Mouse (Mus musculus): ENCODE results near the gene Cbln4. TPM values are rescaled to one million over a fixed set of nuclear protein-coding genes. Genes with fewer than 3 reads are reported as not detected.

The Cbln4 gene
- total and polyA plus RNA-seq, 3 experiments: not detected

DNA sequence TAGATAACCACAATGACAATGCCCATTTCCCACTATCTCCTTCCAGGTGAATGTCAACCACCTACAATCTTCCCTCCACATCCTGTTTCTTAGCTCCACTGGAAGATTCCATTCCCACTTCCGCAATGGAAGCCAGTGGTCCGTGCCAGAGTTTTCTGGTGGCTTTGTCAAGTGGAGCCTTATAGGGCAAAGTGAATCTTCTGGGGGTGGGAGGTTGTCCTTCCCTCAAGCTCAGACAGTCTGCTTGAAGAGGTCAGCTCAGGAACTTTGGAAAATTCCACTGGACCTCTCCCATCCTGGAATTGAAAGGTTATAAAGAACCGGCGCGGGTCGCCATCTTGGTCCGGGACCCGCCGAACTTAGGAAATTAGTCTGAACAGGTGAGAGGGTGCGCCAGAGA, 36.5 kb downstream of the Cbln4 start:
- TF ChIP-seq SIN3A (IDR thresholded peaks at IDR 0.05; ENCODE audit: low read length) (no peak), MAFK (IDR thresholded peaks at IDR 0.05; ENCODE audit: insufficient replicate concordance, low read length) (no peak)
- Histone ChIP-seq H3K27me3 (replicated peaks) (no peaks in the 10 kb centered on the region), H3K9me3 (replicated peaks; ENCODE audit: low read length) (peaks cover 43% of the 10 kb centered on the region), H3K36me3 (replicated peaks in 1 of 2; ENCODE audit: control insufficient read depth in 1 of 2, insufficient read depth in 1 of 2, low read length in 1 of 2) (no peaks in the 10 kb centered on the region), H3K4me2 (ENCODE audit: insufficient read depth, low read depth, poor library complexity, severe bottlenecking) (no peak overlapping the region), H3K9ac (ENCODE audit: insufficient read depth, low read depth) (no peak overlapping the region), H3K79me2 (replicated peaks; ENCODE audit: control insufficient read depth, extremely low read depth, insufficient read depth, poor library complexity, severe bottlenecking) (no peaks in the 10 kb centered on the region), H3K27ac (ENCODE audit: insufficient read depth, low read depth) (no peak overlapping the region), H3K4me1 (ENCODE audit: control insufficient read depth in 1 of 2, insufficient read depth in 2 of 2) (no peaks in the 10 kb centered on the region), H3K4me3 (replicated peaks in 1 of 3; ENCODE audit: low read depth in 2 of 3, low read length in 2 of 3, poor library complexity in 1 of 3) (no peak overlapping the region)
- dilution Hi-C loops (cut with MboI; ENCODE audit: extremely low pct_ligation_motif_present, extremely low pct_unique_long_range_greater_than_20kb, low sequenced_read_pairs): no loop called here
- in situ Hi-C loops (cut with MboI; ENCODE audit: low pct_ligation_motif_present, low pct_unique_long_range_greater_than_20kb, low sequenced_read_pairs): no loop called here
- no peak for DNase-seq (ENCODE audit: extremely low read depth)

DNA sequence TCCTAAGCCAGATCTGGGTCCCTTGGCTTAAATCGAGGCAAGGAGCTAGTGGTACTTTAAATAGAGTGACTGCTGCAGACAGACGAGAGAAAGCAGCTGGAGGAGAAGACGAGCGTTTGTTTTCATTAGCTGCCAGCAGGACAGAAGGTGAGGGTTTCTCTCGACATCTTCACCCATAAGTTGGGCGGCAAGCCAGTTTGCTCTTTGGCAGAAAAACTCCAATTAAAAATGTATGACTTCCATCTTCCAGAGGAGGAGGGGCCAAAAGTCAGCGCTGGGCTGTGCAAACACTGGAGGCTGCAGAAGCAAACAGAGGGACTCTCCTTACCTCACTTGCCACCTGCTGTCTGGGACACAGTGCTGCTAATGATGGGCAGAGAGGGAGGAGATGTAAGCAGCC, 37.3 kb downstream of the Cbln4 start:
- H3K27ac ChIP-seq (ENCODE audit: insufficient read depth, low read depth): no peak overlapping the region
- DNase-seq (ENCODE audit: extremely low read depth): no peak
- peaks cover 45% of the 10 kb centered on the region for H3K9me3 ChIP-seq (replicated peaks; ENCODE audit: low read length)
- H3K4me1 ChIP-seq (ENCODE audit: control insufficient read depth in 1 of 2, insufficient read depth in 2 of 2): no peaks in the 10 kb centered on the region
- TF ChIP-seq ETS1 (conservative IDR thresholded peaks at IDR 0.05; ENCODE audit: low read depth, low read length): no peak
- no peak for TF ChIP-seq TCF12 (IDR thresholded peaks at IDR 0.05; ENCODE audit: low read depth, low read length)
- no peak for TF ChIP-seq MAFK (IDR thresholded peaks at IDR 0.05; ENCODE audit: insufficient replicate concordance, low read length)
- TF ChIP-seq NELFE (IDR thresholded peaks at IDR 0.05; ENCODE audit: low read depth, low read length): no peak
- no peak for TF ChIP-seq USF1 (IDR thresholded peaks at IDR 0.05; ENCODE audit: low read depth, low read length)
- no peak for TF ChIP-seq IRF4 (IDR thresholded peaks at IDR 0.05; ENCODE audit: low read depth, low read length)
- no peak for TF ChIP-seq ZC3H11A (IDR thresholded peaks at IDR 0.05; ENCODE audit: low read depth, low read length)
- no peak overlapping the region for H3K4me3 ChIP-seq (replicated peaks in 1 of 3; ENCODE audit: low read depth in 2 of 3, low read length in 2 of 3, poor library complexity in 1 of 3)
- no peaks in the 10 kb centered on the region for H3K79me2 ChIP-seq (replicated peaks; ENCODE audit: control insufficient read depth, extremely low read depth, insufficient read depth, poor library complexity, severe bottlenecking)
- H3K27me3 ChIP-seq (replicated peaks): no peaks in the 10 kb centered on the region
- no peaks in the 10 kb centered on the region for H3K36me3 ChIP-seq (replicated peaks in 1 of 2; ENCODE audit: control insufficient read depth in 1 of 2, insufficient read depth in 1 of 2, low read length in 1 of 2)
- dilution Hi-C loops (cut with MboI; ENCODE audit: extremely low pct_ligation_motif_present, extremely low pct_unique_long_range_greater_than_20kb, low sequenced_read_pairs) (no loop called here), in situ Hi-C loops (cut with MboI; ENCODE audit: low pct_ligation_motif_present, low pct_unique_long_range_greater_than_20kb, low sequenced_read_pairs) (no loop called here)
- no peak overlapping the region for H3K4me2 ChIP-seq (ENCODE audit: insufficient read depth, low read depth, poor library complexity, severe bottlenecking)
- no peak overlapping the region for H3K9ac ChIP-seq (ENCODE audit: insufficient read depth, low read depth)

DNA sequence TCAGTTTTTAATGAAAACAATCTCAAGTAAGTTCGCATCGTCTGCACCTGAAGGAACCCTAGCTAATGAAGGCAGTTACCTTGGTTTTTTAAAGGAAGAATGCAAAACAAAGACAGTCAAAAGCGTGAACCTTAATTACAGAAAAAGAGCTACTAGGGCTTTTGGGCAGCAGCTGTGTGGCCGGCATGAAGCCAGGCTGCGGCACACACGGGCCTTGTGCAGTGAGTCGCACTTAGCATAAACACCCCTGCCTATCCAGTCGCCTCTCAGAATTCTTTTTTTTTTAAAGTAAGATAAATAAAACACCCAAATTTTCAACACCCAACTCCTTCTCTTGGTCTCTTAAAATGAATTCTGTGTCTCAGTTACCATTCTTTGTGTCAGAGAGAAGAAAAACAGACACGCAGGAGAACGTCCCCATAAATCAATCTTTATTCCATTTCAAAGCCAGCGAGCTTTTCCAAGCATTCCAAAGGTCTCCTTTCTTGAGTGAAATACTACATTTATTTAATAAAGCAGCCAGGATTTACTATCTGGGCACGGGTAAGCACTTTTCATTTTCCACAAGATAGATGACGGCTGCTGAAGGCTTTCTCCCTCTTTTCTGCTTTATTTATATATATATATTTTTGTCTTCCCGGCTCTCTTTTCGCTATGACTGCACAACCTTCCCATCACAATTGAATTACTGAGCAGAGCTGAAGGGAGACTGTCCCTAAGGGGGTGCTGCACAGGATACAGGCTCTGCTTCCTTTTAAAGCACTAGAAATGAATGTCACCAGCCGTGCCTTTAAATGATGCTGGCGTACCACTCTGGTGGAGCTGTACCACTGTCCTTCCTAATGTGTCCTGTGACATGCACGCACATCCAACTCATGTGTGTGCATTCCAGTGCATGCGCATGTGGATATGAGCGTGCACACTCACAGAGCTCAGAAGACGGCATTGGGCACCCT, 39.0 kb downstream of the Cbln4 start:
- no peak overlapping the region for H3K4me3 ChIP-seq (replicated peaks in 1 of 3; ENCODE audit: low read depth in 2 of 3, low read length in 2 of 3, poor library complexity in 1 of 3)
- no peak for DNase-seq (ENCODE audit: extremely low read depth)
- H3K4me2 ChIP-seq (ENCODE audit: insufficient read depth, low read depth, poor library complexity, severe bottlenecking): no peak overlapping the region
- H3K79me2 ChIP-seq (replicated peaks; ENCODE audit: control insufficient read depth, extremely low read depth, insufficient read depth, poor library complexity, severe bottlenecking): no peaks in the 10 kb centered on the region
- H3K27ac ChIP-seq (ENCODE audit: insufficient read depth, low read depth): no peak overlapping the region
- dilution Hi-C loops (cut with MboI; ENCODE audit: extremely low pct_ligation_motif_present, extremely low pct_unique_long_range_greater_than_20kb, low sequenced_read_pairs): no loop called here
- H3K27me3 ChIP-seq (replicated peaks): no peaks in the 10 kb centered on the region
- H3K4me1 ChIP-seq (ENCODE audit: control insufficient read depth in 1 of 2, insufficient read depth in 2 of 2): no peaks in the 10 kb centered on the region
- TF ChIP-seq TCF12 (IDR thresholded peaks at IDR 0.05; ENCODE audit: low read depth, low read length) (no peak), POLR2A (IDR thresholded peaks at IDR 0.05; ENCODE audit: low read depth, low read length) (no peak), ZNF384 (IDR thresholded peaks at IDR 0.05; ENCODE audit: low read depth, low read length) (no peak), MAZ (IDR thresholded peaks at IDR 0.05; ENCODE audit: low read depth, low read length) (no peak), MAX (IDR thresholded peaks at IDR 0.05; ENCODE audit: low read length) (no peak), POLR2AphosphoS2 (IDR thresholded peaks at IDR 0.05; ENCODE audit: low read depth, low read length) (no peak), USF1 (IDR thresholded peaks at IDR 0.05; ENCODE audit: low read depth, low read length) (no peak), UBTF (IDR thresholded peaks at IDR 0.05; ENCODE audit: low read depth, low read length) (no peak), ZC3H11A (IDR thresholded peaks at IDR 0.05; ENCODE audit: low read depth, low read length) (no peak), ELF1 (IDR thresholded peaks at IDR 0.05; ENCODE audit: low read depth, low read length) (no peak), CHD2 (IDR thresholded peaks at IDR 0.05; ENCODE audit: low read length) (no peak), E2F4 (IDR thresholded peaks at IDR 0.05; ENCODE audit: insufficient replicate concordance, low read depth, low read length) (no peak), RAD21 (IDR thresholded peaks at IDR 0.05; ENCODE audit: low read depth, low read length) (no peak), MAFK (IDR thresholded peaks at IDR 0.05; ENCODE audit: insufficient replicate concordance, low read length) (no peak), EP300 (IDR thresholded peaks at IDR 0.05; ENCODE audit: low read length) (no peak), MYC (IDR thresholded peaks at IDR 0.05; ENCODE audit: low read depth, low read length) (no peak)
- no peaks in the 10 kb centered on the region for H3K36me3 ChIP-seq (replicated peaks in 1 of 2; ENCODE audit: control insufficient read depth in 1 of 2, insufficient read depth in 1 of 2, low read length in 1 of 2)
- in situ Hi-C loops (cut with MboI; ENCODE audit: low pct_ligation_motif_present, low pct_unique_long_range_greater_than_20kb, low sequenced_read_pairs): no loop called here
- peaks cover 59% of the 10 kb centered on the region for H3K9me3 ChIP-seq (replicated peaks; ENCODE audit: low read length)
- no peak overlapping the region for H3K9ac ChIP-seq (ENCODE audit: insufficient read depth, low read depth)
